Mouse (Mus musculus) hindbrain, embryonic 16.5 days (tissue): ENCODE measurements around the gene Mgst2. TPM values are rescaled to one million over a fixed set of nuclear protein-coding genes. Genes with fewer than 3 reads are reported as not detected.

Experiments
- ATAC-seq: fragments of 200-750 bp; cut with Nextera tagmentation; 2 replicates; pipeline ENCODE4 v1.8.0; 2017; ENCODE audit warnings: moderate TSS enrichment, moderate library complexity
- H3K27ac ChIP-seq: fragments of 300-500 bp; sonication (generic); 2 replicates; pipeline ENCODE4 v1.5.1; 2014; ENCODE audit warnings: low read depth, mild to moderate bottlenecking, control low read depth, low read length, moderate library complexity
- H3K27me3 ChIP-seq: fragments of 300-500 bp; sonication (generic); replicated peaks from 2 replicates; pipeline ENCODE4 v1.6.1; 2014; ENCODE audit warnings: low read length; ENCODE audit not compliant: control insufficient read depth, insufficient read depth
- H3K36me3 ChIP-seq: fragments of 300-500 bp; sonication (generic); 2 replicates; pipeline ENCODE4 v1.6.1; 2014; ENCODE audit warnings: mild to moderate bottlenecking, low read length, moderate library complexity, mixed read lengths; ENCODE audit not compliant: control insufficient read depth, insufficient read depth
- H3K4me1 ChIP-seq: fragments of 300-500 bp; sonication (generic); 2 replicates; pipeline ENCODE4 v1.6.1; 2014; ENCODE audit warnings: low read depth, low read length; ENCODE audit not compliant: control insufficient read depth, insufficient read depth
- H3K4me2 ChIP-seq: fragments of 300-500 bp; sonication (generic); 2 replicates; pipeline ENCODE4 v1.6.1; 2014; ENCODE audit warnings: mild to moderate bottlenecking, low read length, control low read depth, moderate library complexity
- H3K4me3 ChIP-seq: fragments of 300-500 bp; sonication (generic); 2 replicates; pipeline ENCODE4 v1.5.1; 2014; ENCODE audit warnings: mild to moderate bottlenecking, low read length, control low read depth, moderate library complexity
- H3K9ac ChIP-seq: fragments of 300-500 bp; sonication (generic); 2 replicates; pipeline ENCODE4 v1.6.1; 2014; ENCODE audit warnings: low read depth, mild to moderate bottlenecking, control low read depth, low read length, moderate library complexity
- H3K9me3 ChIP-seq: fragments of 300-500 bp; sonication (generic); 2 replicates; pipeline ENCODE4 v1.6.1; 2014; ENCODE audit warnings: mild to moderate bottlenecking, low read length, moderate library complexity; ENCODE audit not compliant: control insufficient read depth
- WGBS: fragments of 180-500 bp; shearing (Covaris S2); extraction: QIAGEN DNeasy Blood & Tissue Kit; methylation state at CpG from one replicate; pipeline ENCODE4 v1.1.7; 2014; 5-methylcytosine and 5-hydroxymethylcytosine counted together
- polyA plus RNA-seq: library from polyadenylated mRNA; unstranded; fragments of >200 nt; fragmentation: Nextera tagmentation; extraction: Ambion mirVana; gene quantifications from 2 replicates; pipeline ENCODE4 v1.2.1, GENCODE M21; 2015

Mgst2 gene
- polyA plus RNA-seq, 1 experiment from 2014 or later: 0.33 TPM

DNA sequence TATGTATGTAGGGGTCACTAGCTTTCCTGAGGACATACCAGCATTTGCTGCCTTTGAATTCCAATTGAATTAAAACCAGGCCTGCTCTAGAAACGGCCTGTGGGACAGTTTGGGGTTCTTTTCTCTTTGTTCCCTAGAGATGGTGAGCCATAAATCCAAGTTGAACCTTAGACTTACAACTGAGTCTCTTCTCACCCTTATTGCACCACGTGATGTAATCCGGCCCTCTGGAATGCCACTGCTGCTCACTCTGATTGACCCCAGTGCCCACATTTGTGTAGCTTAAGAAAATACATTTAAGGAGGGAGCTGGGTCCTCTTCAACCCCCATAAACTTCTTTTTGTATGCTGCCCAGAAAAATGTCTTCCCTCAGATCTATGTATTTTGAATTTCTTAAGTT is 57.3 kb downstream of the Mgst2 start:
- no peak overlapping the region for H3K27ac ChIP-seq
- H3K4me1 ChIP-seq: peaks cover 4% of the 10 kb centered on the region
- H3K4me3 ChIP-seq: no peak overlapping the region
- no peaks in the 10 kb centered on the region for H3K27me3 ChIP-seq
- no peaks in the 10 kb centered on the region for H3K9me3 ChIP-seq
- H3K9ac ChIP-seq: no peak overlapping the region
- no peak overlapping the region for H3K4me2 ChIP-seq
- 60% methylated on average over 3 of the region's 3 CpGs for whole genome bisulfite sequencing
- ATAC-seq: no peak
- H3K36me3 ChIP-seq: no peaks in the 10 kb centered on the region

DNA sequence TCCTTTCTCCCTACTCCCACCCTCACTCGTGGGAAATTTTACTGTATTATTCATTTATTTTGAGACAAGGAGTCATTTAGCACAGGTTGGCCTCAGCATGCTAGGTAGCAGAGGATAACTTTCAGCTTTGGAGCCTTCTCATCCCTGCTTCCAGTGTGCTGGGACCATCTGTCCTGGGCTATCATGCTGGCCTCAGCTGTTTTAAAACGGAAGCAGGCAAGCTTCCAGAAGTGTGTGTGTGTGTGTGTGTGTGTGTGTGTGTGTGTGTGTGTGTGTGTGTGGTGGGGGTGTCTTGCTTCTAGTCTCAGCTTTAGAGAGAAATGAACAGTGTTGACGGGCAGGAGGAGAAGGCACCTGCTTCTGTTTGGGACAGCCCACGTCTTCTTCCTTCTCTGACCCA is 57.7 kb downstream of the Mgst2 start:
- Histone ChIP-seq H3K36me3 (no peaks in the 10 kb centered on the region), H3K9me3 (no peaks in the 10 kb centered on the region), H3K27ac (no peak overlapping the region), H3K4me2 (no peak overlapping the region), H3K27me3 (no peaks in the 10 kb centered on the region), H3K4me3 (no peak overlapping the region), H3K9ac (no peak overlapping the region), H3K4me1 (peaks cover 4% of the 10 kb centered on the region)
- 0 out of 2 replicates have a peak, but pooled peaks have one; percentile 27 for ATAC-seq
- whole genome bisulfite sequencing: 49% methylated on average over 4 of the region's 4 CpGs

DNA sequence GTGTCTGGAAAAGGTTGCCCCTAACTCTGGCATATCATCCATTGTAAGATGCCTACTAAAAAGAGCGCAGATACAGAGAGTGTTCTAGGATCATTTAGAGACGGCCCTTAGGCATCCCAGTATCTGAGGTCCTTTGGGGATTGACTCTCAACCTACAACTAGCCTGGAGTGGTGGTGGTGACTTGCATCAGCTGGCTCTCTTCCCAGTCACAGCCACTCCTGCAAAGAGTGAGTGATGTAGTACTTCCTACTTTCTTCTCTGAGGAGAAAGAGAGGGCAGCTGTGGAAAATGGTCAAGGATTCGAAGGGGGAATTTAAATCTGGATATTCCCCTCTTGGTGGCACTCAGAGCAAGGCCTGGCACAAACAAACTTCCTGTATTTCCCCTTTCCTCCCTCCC is 59.2 kb downstream of the Mgst2 start:
- Histone ChIP-seq H3K9me3 (no peaks in the 10 kb centered on the region), H3K4me3 (no peak overlapping the region), H3K27me3 (no peaks in the 10 kb centered on the region), H3K4me2 (no peak overlapping the region), H3K9ac (no peak overlapping the region), H3K4me1 (no peaks in the 10 kb centered on the region), H3K27ac (no peak overlapping the region), H3K36me3 (no peaks in the 10 kb centered on the region)
- WGBS: 89% methylated on average over 3 of the region's 3 CpGs
- no peak for ATAC-seq

DNA sequence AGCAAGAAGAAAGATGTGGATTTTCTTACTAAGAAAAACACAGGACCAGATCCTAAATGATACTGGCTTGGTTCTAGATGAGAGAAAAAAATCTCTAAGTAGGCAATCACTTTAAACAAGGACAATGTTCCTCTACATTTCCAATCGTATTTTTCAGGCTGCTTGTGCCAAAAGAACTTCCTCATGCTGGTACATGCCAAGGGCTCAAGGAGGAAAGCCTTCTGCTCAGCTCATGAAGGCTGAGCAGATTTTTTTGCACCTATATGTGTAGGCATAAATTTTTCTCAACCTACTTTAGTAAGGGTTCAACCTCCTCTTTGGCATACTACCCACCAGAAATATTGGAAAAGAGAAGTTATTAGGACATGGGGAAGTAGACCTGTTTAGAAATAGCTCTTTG is 59.8 kb downstream of the Mgst2 start:
- no peak for ATAC-seq
- no peak overlapping the region for H3K9ac ChIP-seq
- 73% methylated on average over 1 of the region's 1 CpGs for WGBS

DNA sequence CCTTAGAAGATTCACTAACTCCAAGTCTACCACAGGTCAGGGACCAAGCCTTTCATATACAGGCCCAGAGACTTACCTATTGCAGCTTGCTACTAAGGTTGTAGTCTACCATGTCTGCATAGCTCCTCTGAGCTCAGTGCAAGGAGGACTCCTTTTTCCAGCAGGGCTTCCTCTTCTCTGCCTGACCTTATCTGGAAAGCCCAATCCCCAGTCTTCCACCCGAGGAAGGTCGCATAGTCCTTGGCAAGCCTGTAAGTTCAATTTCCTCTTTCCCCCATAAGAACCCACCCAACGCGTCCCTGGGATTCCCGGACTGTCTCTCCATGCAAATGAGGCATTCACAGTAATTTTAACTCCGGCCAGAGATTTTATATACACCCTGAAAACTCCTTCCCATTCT is 66.1 kb downstream of the Mgst2 start:
- H3K27me3 ChIP-seq: no peaks in the 10 kb centered on the region
- H3K36me3 ChIP-seq: no peaks in the 10 kb centered on the region
- no peak overlapping the region for H3K4me2 ChIP-seq
- no peak overlapping the region for H3K9ac ChIP-seq
- no peaks in the 10 kb centered on the region for H3K9me3 ChIP-seq
- H3K4me3 ChIP-seq: no peak overlapping the region
- ATAC-seq: no peak
- WGBS: 85% methylated on average over 6 of the region's 6 CpGs
- H3K4me1 ChIP-seq: peaks cover 4% of the 10 kb centered on the region
- H3K27ac ChIP-seq: no peak overlapping the region

More for the DNA sequence above, 59.8 kb downstream of the Mgst2 start:
- Histone ChIP-seq H3K4me2 (no peak overlapping the region), H3K9me3 (no peaks in the 10 kb centered on the region), H3K36me3 (no peaks in the 10 kb centered on the region), H3K4me1 (no peaks in the 10 kb centered on the region), H3K4me3 (no peak overlapping the region), H3K27me3 (no peaks in the 10 kb centered on the region), H3K27ac (no peak overlapping the region)

DNA sequence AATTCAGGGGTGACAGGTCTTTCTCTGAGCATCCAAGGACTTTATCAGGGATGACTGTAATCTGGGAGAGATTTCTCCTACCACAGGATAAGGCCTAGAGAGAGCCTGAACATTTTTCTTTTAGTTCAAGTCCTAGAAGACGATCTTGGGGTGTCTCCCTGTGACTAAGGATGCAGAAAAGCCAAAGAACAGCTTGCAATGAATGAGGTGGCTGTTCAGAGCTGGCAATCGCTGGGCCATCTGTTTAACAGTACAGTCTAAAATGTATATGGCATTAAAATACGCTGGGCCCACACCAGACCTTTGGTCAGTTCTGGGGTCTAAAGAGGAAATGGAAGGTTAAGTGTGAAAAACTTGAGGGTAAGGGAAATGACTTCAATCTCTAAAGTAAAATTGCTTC is 67.3 kb downstream of the Mgst2 start:
- Histone ChIP-seq H3K4me2 (no peak overlapping the region), H3K27ac (no peak overlapping the region), H3K9ac (no peak overlapping the region), H3K4me3 (no peak overlapping the region), H3K4me1 (peaks cover 8% of the 10 kb centered on the region), H3K9me3 (no peaks in the 10 kb centered on the region), H3K27me3 (no peaks in the 10 kb centered on the region), H3K36me3 (no peaks in the 10 kb centered on the region)
- 67% methylated on average over 3 of the region's 3 CpGs for WGBS
- ATAC-seq: no peak

DNA sequence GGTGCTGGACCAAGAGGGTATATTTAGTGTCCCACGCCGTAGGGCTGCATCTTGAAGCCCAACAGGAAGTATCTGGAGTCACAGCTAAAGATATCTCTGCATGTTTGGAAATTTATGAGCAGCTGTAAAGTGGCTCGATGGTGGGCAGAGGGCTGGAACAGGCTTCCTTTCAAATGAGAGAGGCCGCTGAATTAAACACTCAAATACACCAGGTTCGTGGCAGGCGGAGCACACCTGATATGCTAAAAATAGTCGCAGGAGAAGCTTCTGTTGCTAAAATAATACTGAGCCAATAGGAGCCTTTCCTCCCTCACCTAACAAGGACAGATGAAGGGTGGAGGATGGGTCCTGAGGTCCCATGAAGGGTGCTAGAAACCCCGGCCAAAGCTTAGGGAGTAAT is 67.8 kb downstream of the Mgst2 start:
- Histone ChIP-seq H3K27me3 (no peaks in the 10 kb centered on the region), H3K27ac (no peak overlapping the region)

DNA sequence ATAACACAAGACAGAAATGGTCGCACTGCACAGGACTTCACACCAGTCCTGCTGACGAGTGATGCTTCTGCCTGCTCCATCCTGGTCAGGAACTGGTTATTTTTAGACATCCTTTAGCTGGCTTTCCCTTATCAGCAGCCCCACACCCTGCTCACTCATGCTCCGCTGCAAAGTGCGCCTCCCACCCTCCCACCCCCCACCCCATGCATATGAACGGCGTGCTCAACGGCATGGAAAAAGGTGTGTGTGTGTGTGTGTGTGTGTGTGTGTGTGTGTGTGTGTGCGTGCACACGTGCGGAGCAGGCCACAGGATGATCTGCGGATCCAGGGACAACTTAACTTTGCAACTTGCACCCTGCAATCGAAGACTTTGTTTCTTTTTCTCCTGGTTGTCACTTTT is 68.3 kb downstream of the Mgst2 start:
- ATAC-seq: peak; percentile 9; the same call in 1 of the 2 replicates
- Histone ChIP-seq H3K36me3 (no peaks in the 10 kb centered on the region), H3K27me3 (no peaks in the 10 kb centered on the region), H3K9ac (no peak overlapping the region), H3K9me3 (no peaks in the 10 kb centered on the region), H3K4me3 (no peak overlapping the region), H3K27ac (no peak overlapping the region), H3K4me2 (no peak overlapping the region), H3K4me1 (peaks cover 8% of the 10 kb centered on the region)
- WGBS: 77% methylated on average over 12 of the region's 12 CpGs

More for the DNA sequence above, 67.8 kb downstream of the Mgst2 start:
- H3K4me2 ChIP-seq: no peak overlapping the region
- H3K4me3 ChIP-seq: no peak overlapping the region
- WGBS: 73% methylated on average over 8 of the region's 8 CpGs
- peaks cover 8% of the 10 kb centered on the region for H3K4me1 ChIP-seq
- no peak overlapping the region for H3K9ac ChIP-seq
- no peaks in the 10 kb centered on the region for H3K36me3 ChIP-seq
- no peaks in the 10 kb centered on the region for H3K9me3 ChIP-seq
- no peak for ATAC-seq

DNA sequence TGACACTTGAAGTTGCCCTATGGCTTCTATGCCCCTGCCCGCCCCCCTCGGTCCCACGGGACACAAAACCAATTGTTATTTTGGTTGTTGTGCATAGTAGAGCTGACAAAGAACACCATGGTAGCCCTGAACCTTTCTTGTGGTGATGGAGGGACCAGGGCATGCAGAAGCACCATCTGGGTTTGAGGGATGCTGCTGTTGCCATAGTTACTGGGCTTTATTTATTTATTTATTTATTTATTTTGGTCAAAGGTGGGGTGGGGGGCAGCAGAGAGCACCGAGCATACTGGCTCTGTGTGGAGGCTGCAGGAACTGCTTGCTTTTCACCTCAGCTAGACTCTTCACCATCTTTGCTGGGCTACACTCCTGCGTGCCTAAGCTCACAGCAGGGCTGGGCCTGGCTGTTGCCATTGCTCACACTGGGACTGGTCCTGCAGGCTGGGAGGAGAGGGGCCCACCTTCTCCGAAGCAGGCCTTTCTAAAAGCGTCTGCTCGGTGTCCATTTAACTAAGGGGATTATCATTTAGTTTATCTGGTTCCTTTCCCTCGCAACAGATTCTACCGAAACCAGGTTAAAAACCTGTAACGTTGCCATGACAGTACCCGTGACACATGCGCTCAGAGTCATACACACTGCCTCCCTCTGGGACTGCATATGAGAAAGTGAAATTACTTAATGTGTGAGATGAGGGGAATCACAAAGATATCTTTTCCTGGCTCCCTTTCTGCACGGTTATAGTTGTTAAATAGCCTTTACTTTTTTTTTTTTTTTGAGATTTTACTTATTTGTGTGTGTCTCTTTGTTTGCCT is 69.2 kb downstream of the Mgst2 start:
- Histone ChIP-seq H3K36me3 (no peaks in the 10 kb centered on the region), H3K9me3 (no peaks in the 10 kb centered on the region), H3K4me3 (no peak overlapping the region), H3K9ac (0 out of 2 replicates have a peak overlapping the region, but pooled peaks have one; percentile 20), H3K4me2 (no peak overlapping the region), H3K27me3 (no peaks in the 10 kb centered on the region), H3K27ac (no peak overlapping the region), H3K4me1 (peaks cover 8% of the 10 kb centered on the region)
- WGBS: 52% methylated on average over 14 of the region's 14 CpGs
- peak; percentile 70 for ATAC-seq
